Mouse (Mus musculus) lung, embryonic 15.5 days (tissue): ENCODE data around the gene Sh3d21. TPM values are rescaled to one million over a fixed set of nuclear protein-coding genes. Genes with fewer than 3 reads are reported as not detected.

Experiments used
- ATAC-seq: fragments of 200-750 bp; cut with Nextera tagmentation; 2 replicates; pipeline ENCODE4 v1.8.0; 2017; ENCODE audit warnings: moderate number of reproducible peaks, borderline replicate concordance; ENCODE audit not compliant: low FRiP score, low TSS enrichment; ENCODE audit errors: extremely low read depth
- H3K27ac ChIP-seq: fragments of 300-500 bp; sonication (generic); 2 replicates; pipeline ENCODE4 v1.5.1; 2015; ENCODE audit warnings: moderate library complexity, mild to moderate bottlenecking, inconsistent platforms
- H3K27me3 ChIP-seq: fragments of 300-500 bp; sonication (generic); 2 replicates; pipeline ENCODE4 v1.6.1; 2015; ENCODE audit warnings: inconsistent platforms
- H3K36me3 ChIP-seq: fragments of 300-500 bp; sonication (generic); 2 replicates; pipeline ENCODE4 v1.6.1; 2015; ENCODE audit warnings: inconsistent platforms
- H3K4me1 ChIP-seq: fragments of 300-500 bp; sonication (generic); 2 replicates; pipeline ENCODE4 v1.6.1; 2015; ENCODE audit warnings: inconsistent platforms
- H3K4me2 ChIP-seq: fragments of 300-500 bp; sonication (generic); 2 replicates; pipeline ENCODE4 v1.6.1; 2015; ENCODE audit warnings: inconsistent platforms, mild to moderate bottlenecking, moderate library complexity
- H3K4me3 ChIP-seq: fragments of 300-500 bp; sonication (generic); 2 replicates; pipeline ENCODE4 v1.5.1; 2015; ENCODE audit warnings: mild to moderate bottlenecking, inconsistent platforms
- H3K9ac ChIP-seq: fragments of 300-500 bp; sonication (generic); 2 replicates; pipeline ENCODE4 v1.6.1; 2015; ENCODE audit warnings: inconsistent platforms
- H3K9me3 ChIP-seq: fragments of 300-500 bp; sonication (generic); 2 replicates; pipeline ENCODE4 v1.6.1; 2016; ENCODE audit warnings: inconsistent platforms
- WGBS: fragments of 180-500 bp; shearing (Covaris S2); methylation state at CpG from one replicate; pipeline ENCODE4 v1.1.7; 2015; 5-methylcytosine and 5-hydroxymethylcytosine counted together
- polyA plus RNA-seq: library from polyadenylated mRNA; unstranded; fragments of >200 nt; fragmentation: Nextera tagmentation; extraction: Ambion mirVana; gene quantifications from 2 replicates; pipeline ENCODE4 v1.2.1, GENCODE M21; 2015

Sh3d21 gene
- polyA plus RNA-seq, 1 experiment from 2014 or later = 9.4 TPM

- peaks cover 63% of the 10 kb centered on the region for H3K4me1 ChIP-seq
- H3K36me3 ChIP-seq = no peaks in the 10 kb centered on the region; the same call in 1 of the 2 replicates
- H3K9me3 ChIP-seq = no peaks in the 10 kb centered on the region
- H3K27me3 ChIP-seq = no peaks in the 10 kb centered on the region
- WGBS = 78% methylated on average over 9 of the region's 9 CpGs
- no peak overlapping the region for H3K4me3 ChIP-seq
- H3K27ac ChIP-seq = no peak overlapping the region
- H3K4me2 ChIP-seq = no peak overlapping the region
- ATAC-seq = no peak
- H3K9ac ChIP-seq = no peak overlapping the region
Observed at GRCm38 (mm10) chr4:126115411-126115810, 47.9 kb downstream of the Sh3d21 start.

- 22% methylated on average over 6 of the region's 6 CpGs for WGBS
- no peak for ATAC-seq
- H3K27me3 ChIP-seq = no peaks in the 10 kb centered on the region
- no peak overlapping the region for H3K9ac ChIP-seq
- no peak overlapping the region for H3K27ac ChIP-seq
- no peaks in the 10 kb centered on the region for H3K9me3 ChIP-seq
- H3K36me3 ChIP-seq = no peaks in the 10 kb centered on the region; the same call in 1 of the 2 replicates
- no peak overlapping the region for H3K4me3 ChIP-seq
- peaks cover 78% of the 10 kb centered on the region for H3K4me1 ChIP-seq
- no peak overlapping the region for H3K4me2 ChIP-seq
Observed at GRCm38 (mm10) chr4:126113943-126114342, 49.3 kb downstream of the Sh3d21 start.

GRCm38 (mm10) chr4:126113243-126113642 is 50.0 kb downstream of the Sh3d21 start:
- no peak for ATAC-seq
- H3K9me3 ChIP-seq = no peaks in the 10 kb centered on the region
- H3K4me3 ChIP-seq = no peak overlapping the region
- peaks cover 79% of the 10 kb centered on the region for H3K4me1 ChIP-seq
- H3K27me3 ChIP-seq = no peaks in the 10 kb centered on the region
- H3K9ac ChIP-seq = no peak overlapping the region
- no peaks in the 10 kb centered on the region for H3K36me3 ChIP-seq
- no peak overlapping the region for H3K27ac ChIP-seq
- H3K4me2 ChIP-seq = no peak overlapping the region
- WGBS = 64% methylated on average over 4 of the region's 4 CpGs

GRCm38 (mm10) chr4:126111153-126111549 is 52.1 kb downstream of the Sh3d21 start:
- Histone ChIP-seq H3K9ac (peak overlapping the region; percentile 20), H3K4me3 (0 out of 2 replicates have a peak overlapping the region, but pooled peaks have one; percentile 3), H3K27ac (peak overlapping the region; percentile 93), H3K4me1 (peaks cover 68% of the 10 kb centered on the region), H3K4me2 (peak overlapping the region; percentile 41), H3K36me3 (no peaks in the 10 kb centered on the region), H3K9me3 (no peaks in the 10 kb centered on the region), H3K27me3 (no peaks in the 10 kb centered on the region)
- WGBS = 18% methylated on average over 7 of the region's 7 CpGs
- no peak for ATAC-seq

- Histone ChIP-seq H3K9ac (peak overlapping the region; percentile 20), H3K27me3 (no peaks in the 10 kb centered on the region), H3K36me3 (no peaks in the 10 kb centered on the region), H3K4me1 (peaks cover 68% of the 10 kb centered on the region), H3K9me3 (no peaks in the 10 kb centered on the region), H3K27ac (peak overlapping the region; percentile 93), H3K4me3 (0 out of 2 replicates have a peak overlapping the region, but pooled peaks have one; percentile 3), H3K4me2 (peak overlapping the region; percentile 41)
- ATAC-seq = peak; percentile 85
- 2% methylated on average over 12 of the region's 12 CpGs for WGBS
Observed at GRCm38 (mm10) chr4:126110374-126111152, 52.7 kb downstream of the Sh3d21 start.

- H3K4me2 ChIP-seq = peak overlapping the region; percentile 41
Observed at GRCm38 (mm10) chr4:126109613-126110373, 53.5 kb downstream of the Sh3d21 start.

GRCm38 (mm10) chr4:126108061-126108740 is 55.1 kb downstream of the Sh3d21 start:
- H3K4me3 ChIP-seq = no peak overlapping the region
- no peaks in the 10 kb centered on the region for H3K9me3 ChIP-seq
- H3K36me3 ChIP-seq = no peaks in the 10 kb centered on the region
- H3K9ac ChIP-seq = no peak overlapping the region
- H3K27ac ChIP-seq = no peak overlapping the region
- no peak overlapping the region for H3K4me2 ChIP-seq
- H3K27me3 ChIP-seq = no peaks in the 10 kb centered on the region
- 56% methylated on average over 8 of the region's 8 CpGs for WGBS
- no peak for ATAC-seq
- peaks cover 65% of the 10 kb centered on the region for H3K4me1 ChIP-seq

More at GRCm38 (mm10) chr4:126109613-126110373, 53.5 kb downstream of the Sh3d21 start:
- Histone ChIP-seq H3K4me1 (peaks cover 70% of the 10 kb centered on the region), H3K9ac (no peak overlapping the region), H3K9me3 (no peaks in the 10 kb centered on the region), H3K4me3 (no peak overlapping the region), H3K27ac (peak overlapping the region; percentile 93), H3K27me3 (no peaks in the 10 kb centered on the region), H3K36me3 (no peaks in the 10 kb centered on the region)
- WGBS = 45% methylated on average over 10 of the region's 10 CpGs
- ATAC-seq = no peak

GRCm38 (mm10) chr4:126105131-126105783 is 58.0 kb downstream of the Sh3d21 start:
- no peaks in the 10 kb centered on the region for H3K9me3 ChIP-seq
- 52% methylated on average over 7 of the region's 7 CpGs for WGBS
- H3K4me2 ChIP-seq = peak overlapping the region; percentile 93
- H3K27ac ChIP-seq = no peak overlapping the region
- H3K4me3 ChIP-seq = peak overlapping the region; percentile 89
- no peaks in the 10 kb centered on the region for H3K27me3 ChIP-seq
- H3K36me3 ChIP-seq = no peaks in the 10 kb centered on the region
- H3K4me1 ChIP-seq = peaks cover 53% of the 10 kb centered on the region
- peak overlapping the region; percentile 75; the same call in 1 of the 2 replicates for H3K9ac ChIP-seq
- ATAC-seq = no peak

GRCm38 (mm10) chr4:126104261-126105075 is 58.8 kb downstream of the Sh3d21 start:
- H3K27me3 ChIP-seq = no peaks in the 10 kb centered on the region
- ATAC-seq = peak; percentile 7; the same call in 1 of the 2 replicates
- H3K4me1 ChIP-seq = peaks cover 45% of the 10 kb centered on the region
- H3K4me3 ChIP-seq = peak overlapping the region; percentile 89
- no peaks in the 10 kb centered on the region for H3K9me3 ChIP-seq
- H3K27ac ChIP-seq = peak overlapping the region; percentile 77
- H3K4me2 ChIP-seq = peak overlapping the region; percentile 93
- WGBS = 2% methylated on average over 34 of the region's 34 CpGs
- H3K36me3 ChIP-seq = 0 out of 2 replicates have a peak, but pooled peaks cover 3% of the 10 kb centered on the region
- H3K9ac ChIP-seq = peak overlapping the region; percentile 75

- Histone ChIP-seq H3K9me3 (no peaks in the 10 kb centered on the region), H3K4me3 (peak within 1 kb of the TSS; percentile 89), H3K27ac (peak within 1 kb of the TSS; percentile 91), H3K4me2 (peak within 1 kb of the TSS; percentile 93), H3K4me1 (peaks cover 37% of the 10 kb centered on the region), H3K9ac (peak within 1 kb of the TSS; percentile 75), H3K27me3 (no peaks in the 10 kb centered on the region), H3K36me3 (0 out of 2 replicates have a peak, but pooled peaks cover 3% of the 10 kb centered on the region)
- 2% methylated on average over 33 of the region's 34 CpGs for WGBS
- ATAC-seq = peak; percentile 97
Observed at GRCm38 (mm10) chr4:126103590-126104068, 59.7 kb downstream of the Sh3d21 start, which contains the start of gene Stk40. Gene Stk40, plus strand, starts transcription at chr4:126103957.
